Mouse (Mus musculus) kidney, adult 2 months (tissue): ENCODE data around the gene App.

Source experiments
- CTCF ChIP-seq: fragments of 200-500 bp; conservative IDR thresholded peaks from 2 replicates; pipeline ENCODE4 v1.5.1; 2011; ENCODE audit warnings: low read depth, mild to moderate bottlenecking, control low read depth, low read length, moderate library complexity, mixed read lengths; ENCODE audit not compliant: insufficient read depth, insufficient read length
- POLR2A ChIP-seq: fragments of 200-500 bp; IDR thresholded peaks from one replicate; pipeline ENCODE4 v1.6.1; 2011; ENCODE audit warnings: low read depth, low read length, control low read depth

DNA sequence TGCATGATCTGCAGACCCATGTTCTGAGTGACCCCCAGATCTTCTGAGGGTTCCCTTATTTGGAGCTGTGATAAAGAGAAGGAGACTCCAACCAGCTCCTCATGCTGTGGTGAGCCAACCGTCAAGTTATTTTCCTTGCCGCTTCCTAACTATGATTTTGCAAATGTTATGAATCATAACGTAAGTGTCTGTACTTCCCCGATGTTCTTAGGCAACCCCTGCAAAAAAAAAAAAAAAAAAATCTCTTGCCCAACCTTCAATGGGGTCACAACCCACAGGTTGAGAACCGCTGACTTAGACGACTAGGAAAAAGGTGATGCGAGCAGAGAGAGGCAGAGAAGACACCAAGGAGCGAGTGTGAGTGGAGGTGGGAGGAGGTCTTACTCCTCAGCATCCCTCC is 21.1 kb downstream of the App start:
- TF ChIP-seq CTCF (no peak), POLR2A (no peak)
